Mouse (Mus musculus) MN1 (cell line): Measurements from ENCODE around the gene Rnf215.
"Not testable (repeated sequence)": the region's sequence is repeated elsewhere in the genome, so short reads cannot be mapped to it uniquely, and the experiment has no call there.

ENCODE experiments used
- DNase-seq: peaks from one replicate; pipeline ENCODE4 v3.0.0-alpha.2; 2016; ENCODE audit warnings: low spot score

The Rnf215 gene

DNA sequence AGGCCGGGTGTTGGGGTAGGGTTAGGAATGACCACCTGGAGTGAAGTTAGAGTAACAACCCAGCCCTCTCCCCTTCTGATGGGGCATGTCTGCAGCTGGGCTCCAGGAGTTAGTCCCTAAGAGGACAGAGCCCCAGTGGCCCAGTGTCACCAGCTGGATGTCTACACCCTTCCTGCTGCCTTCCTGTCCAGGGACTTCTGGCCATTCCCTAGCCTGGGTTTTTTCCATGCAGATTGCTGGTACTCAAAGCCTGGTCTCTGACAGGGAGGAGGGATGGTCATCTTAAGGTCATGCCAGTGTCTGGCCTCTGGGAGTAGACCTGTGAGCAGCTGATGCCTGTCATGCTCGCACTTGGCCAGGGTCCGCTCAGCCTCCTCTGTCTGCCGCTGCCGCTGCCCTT lies 13.1 kb downstream of the Rnf215 start:
- no peak for DNase-seq

DNA sequence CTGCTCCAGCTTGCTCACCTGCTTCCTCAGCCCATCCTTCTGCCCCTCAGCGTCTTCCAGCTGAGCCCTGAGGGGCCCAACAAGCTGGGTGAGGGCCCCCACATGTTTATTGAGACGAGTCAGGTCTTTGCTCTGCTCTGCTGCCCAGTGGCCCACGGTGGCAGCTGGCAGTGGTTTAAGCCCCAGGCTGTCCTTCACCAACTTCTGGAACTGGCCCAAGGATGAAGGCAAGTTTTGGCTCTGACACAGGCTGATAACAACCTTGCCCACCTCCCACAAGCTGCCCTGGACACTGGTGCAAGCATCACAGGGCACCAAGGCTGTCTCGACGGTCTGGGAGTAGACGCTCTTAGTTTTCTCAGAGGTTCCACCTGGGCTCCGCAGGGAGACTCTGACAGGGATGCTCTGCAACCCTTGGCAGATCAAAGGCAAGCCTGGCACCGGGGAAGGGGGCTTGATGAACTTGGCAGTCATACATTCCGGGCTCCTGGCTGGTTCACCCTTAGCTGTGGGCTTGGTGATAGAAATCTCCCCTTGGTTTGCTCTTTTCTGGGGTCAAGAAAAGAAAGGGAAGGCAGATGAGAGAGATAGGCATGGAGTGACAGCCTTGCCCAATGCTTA lies 13.6 kb downstream of the Rnf215 start:
- no peak for DNase-seq

GRCm38 (mm10) chr11:4149886-4150285 lies 14.9 kb downstream of the Rnf215 start:
- DNase-seq: no peak

DNA sequence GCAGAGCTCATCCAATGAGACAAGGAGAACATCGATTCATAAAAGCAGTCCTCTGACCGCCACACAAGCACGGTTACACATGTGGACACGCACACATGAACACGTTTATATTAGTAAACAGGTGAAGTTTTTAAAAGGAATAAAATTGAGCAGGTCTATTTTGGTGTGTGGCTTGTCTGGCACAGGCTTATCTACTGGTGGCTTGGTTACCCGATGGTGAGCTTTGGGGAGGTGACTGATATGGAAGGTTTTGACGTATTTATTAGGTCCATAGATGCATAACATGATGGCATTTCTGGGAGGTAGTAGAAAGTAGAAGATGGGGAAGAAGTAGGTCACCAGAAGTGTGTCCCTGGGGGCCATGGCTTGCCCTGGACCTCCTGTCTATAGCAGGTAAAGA lies 18.7 kb downstream of the Rnf215 start:
- no peak for DNase-seq

DNA sequence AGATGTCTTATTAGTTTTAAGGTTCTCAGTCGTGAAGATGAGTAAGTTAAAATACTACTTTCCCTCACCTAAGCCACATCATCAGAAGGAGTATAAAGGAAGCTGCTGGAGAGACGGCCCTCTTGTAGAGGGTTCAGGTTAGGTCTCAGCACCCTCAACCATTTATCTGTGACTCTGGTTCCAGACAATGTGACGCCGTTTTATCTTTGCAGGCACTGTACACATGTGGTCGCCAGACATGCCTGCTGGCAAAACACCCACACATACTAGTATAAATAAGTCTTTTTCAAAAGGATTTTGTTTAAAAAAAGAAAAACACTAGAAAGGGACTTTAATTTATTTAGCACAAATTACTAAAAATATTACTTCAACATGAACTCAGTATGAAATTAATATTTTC lies 20.6 kb downstream of the Rnf215 start:
- DNase-seq: no peak

- no peak for DNase-seq
Measured at GRCm38 (mm10) chr11:4158676-4159075, 23.7 kb downstream of the Rnf215 start.

DNA sequence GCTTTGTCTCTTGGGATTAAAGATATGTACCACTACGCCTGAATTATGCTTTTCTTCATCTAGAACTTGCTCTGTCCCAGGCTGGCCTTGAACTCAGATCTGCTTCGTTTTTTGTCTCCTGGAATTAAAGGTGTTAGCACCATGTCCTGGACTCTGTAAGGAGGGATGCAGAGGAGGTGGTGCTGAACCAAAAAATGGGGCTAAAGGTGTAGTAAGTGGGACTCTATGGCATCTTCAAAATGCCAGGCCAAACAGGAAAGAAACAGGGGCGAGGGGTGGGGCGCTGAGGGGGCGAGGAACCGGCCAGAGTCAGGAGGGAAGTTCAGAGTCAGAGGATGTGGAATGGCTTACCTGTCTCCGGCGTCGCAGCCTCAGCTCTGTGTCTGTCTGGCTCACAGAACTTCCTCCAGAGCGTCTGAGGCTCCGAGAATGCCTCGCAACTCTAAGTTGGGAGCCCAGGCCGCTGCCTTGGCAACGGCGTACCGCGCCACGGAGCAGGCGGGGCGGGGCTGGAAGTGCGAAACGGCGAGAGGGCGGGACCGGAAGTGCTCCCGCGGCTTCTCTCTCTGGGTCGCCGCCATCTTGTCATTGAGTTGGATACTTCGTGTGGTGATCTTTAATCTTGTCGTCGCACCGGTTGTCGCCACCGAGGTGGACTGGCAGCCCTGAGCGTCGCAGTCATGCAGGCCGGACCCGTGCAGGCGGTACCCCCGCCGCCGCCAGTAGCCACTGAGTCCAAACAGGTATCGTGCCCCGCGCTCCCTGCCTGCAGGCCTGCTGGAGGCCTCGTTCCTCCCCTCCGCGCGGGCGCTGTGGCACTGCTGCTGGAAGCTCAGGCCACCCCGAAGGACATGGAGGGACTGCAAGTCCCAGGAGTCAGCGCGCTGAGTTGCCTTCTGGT lies 25.1 kb downstream of the Rnf215 start, which contains the start of the genes Ccdc157 and Sf3a1:
Gene Ccdc157, minus strand, starts transcription at position 486 of the 901 bp plus-strand sequence.
Gene Sf3a1, plus strand, starts transcription at position 543 of the 901 bp plus-strand sequence.
- peak; percentile 97 for DNase-seq

GRCm38 (mm10) chr11:4160758-4161480 lies 25.9 kb downstream of the Rnf215 start:
- DNase-seq: no peak

DNA sequence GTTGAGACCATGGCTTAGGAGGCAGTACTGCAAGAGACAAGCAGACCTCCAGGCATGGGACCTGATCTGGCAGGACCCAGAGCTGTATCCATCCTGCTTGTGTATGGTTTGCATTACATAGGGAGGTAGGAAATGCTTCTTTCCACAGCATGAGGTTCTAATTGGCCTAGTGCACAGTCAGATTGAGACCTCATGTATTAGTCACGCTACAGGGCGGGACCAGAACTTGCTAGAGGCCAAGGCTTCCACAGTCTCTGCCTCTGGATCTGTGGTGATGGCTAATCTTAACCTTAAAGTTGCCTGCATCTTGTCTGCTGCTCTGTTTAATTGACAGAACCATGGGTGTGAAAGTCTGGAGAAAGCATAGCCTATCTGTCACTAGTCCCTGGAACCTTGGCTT lies 29.7 kb downstream of the Rnf215 start:
- peak; percentile 59 for DNase-seq

DNA sequence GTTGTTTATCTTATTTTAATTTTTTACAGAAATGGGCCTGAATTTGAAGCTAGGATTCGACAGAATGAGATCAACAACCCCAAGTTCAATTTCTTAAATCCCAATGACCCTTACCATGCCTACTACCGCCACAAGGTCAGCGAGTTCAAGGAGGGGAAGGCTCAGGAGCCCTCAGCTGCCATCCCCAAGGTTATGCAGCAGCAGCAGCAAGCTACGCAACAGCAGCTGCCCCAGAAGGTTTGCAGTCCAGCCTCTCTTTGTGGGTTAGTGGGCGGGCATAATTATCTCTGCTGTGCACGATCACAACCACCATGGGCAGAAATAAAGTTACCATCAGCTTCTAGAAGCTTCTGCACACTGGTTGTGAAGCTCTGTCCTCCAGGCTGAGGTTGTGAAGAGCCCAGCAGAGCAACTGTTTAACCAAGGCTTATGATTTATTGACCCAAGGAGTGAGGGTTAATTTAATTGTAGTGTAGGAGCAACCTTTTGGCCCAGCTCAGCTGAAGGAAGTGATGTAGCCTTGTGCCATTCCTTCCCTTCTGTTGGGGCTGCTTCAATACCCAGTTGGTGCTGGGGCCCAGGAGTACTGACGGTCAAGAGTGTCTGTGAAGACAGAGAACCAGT lies 31.6 kb downstream of the Rnf215 start:
- no peak for DNase-seq

GRCm38 (mm10) chr11:4174586-4174985 lies 39.6 kb downstream of the Rnf215 start:
- DNase-seq: no peak

GRCm38 (mm10) chr11:4177716-4178115 lies 42.7 kb downstream of the Rnf215 start:
- no peak for DNase-seq

DNA sequence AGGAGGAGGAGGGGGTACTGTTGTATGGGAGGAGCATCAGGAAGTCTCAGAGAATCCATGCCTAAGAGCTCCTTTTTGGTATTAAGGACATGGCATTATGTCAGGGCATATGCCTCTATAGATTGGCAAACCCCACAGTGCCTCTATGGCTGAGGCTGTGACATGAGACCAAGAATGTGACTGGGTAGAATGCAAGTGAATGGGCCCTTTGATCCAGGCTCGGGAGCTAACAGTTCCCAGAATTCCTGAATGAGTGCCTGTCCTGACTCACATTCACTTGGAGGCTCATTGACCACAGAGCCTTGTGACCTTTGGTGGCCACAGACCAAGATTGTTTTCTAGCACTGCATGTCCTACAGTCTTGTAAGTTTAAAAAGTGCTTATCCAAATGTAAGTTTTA lies 47.1 kb downstream of the Rnf215 start:
- no peak for DNase-seq

DNA sequence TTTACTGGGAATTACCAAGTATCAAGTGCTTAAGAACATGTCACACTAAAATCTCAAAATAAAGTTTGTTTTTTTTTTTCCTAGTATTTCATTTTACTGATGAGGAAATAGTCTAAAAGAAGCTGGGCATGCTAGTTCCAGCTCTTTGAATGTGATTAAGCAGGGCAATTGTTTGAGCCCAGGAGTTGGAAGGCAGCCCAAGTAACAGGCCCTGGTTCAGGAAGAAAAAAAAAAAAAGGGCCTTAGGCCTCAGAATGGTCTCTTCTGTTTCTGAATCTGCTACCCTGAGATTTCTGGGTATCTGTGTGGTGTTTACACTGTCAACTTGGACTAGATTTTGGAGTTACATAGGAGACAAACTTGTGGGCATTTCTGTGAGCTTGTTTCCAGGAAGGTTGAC lies 48.5 kb downstream of the Rnf215 start:
- peak; percentile 60 for DNase-seq

DNA sequence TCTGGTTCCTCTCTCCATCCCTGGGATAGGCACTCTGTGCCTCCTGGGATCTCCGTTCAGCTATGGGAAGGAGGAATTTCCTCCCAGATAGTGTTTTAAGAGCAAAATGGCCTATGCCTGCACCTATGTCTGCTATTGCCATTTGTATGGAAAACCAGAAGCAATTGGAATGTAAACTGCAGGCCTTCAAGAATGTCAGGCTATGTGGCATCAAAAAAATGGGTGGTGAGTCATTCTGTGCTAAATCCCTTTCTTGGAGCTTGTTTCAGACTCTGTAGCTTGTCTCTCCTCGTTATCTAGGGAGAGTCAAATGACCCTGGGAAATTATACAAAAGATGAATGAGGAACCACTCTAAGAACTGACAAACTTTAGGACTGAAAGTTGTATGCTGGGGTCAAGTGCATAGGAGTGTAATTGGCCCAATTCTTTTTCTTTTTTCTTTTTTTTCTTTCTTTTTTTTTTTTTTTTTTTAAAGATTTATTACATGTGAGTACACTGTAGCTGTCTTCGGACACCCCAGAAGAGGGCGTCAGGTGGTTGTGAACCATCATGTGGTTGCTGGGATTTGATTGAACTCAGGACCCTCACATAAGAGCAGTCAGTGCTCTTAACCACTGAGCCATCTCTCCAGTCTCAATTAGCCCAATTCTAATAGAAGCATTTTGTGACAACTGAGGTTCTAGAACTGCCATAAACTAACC lies 49.4 kb downstream of the Rnf215 start:
- peak; percentile 70 for DNase-seq

DNA sequence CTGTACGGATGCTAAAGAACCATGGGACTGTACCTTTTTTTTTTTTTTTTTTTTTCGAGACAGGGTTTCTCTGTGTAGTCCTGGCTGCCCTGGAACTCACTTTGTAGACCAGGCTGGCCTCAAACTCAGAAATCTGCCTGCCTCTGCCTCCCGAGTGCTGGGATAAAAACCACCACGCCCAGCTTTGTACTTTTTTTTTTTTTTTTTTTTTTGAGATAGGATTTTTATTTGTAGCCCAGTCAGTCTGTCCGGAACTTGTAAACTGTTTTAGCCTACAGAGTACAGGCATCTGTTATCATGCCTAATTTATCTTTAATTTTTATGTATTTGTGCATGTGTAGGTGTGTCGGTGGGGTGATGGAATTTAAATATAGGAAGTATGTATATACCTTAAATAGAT lies 50.5 kb downstream of the Rnf215 start:
- not testable (repeated sequence) for DNase-seq

GRCm38 (mm10) chr11:4186486-4187317 lies 51.7 kb downstream of the Rnf215 start, which contains the start of gene Tbc1d10a:
TSS of gene Tbc1d10a (plus strand) at chr11:4186789.
- DNase-seq: peak; percentile 99

DNA sequence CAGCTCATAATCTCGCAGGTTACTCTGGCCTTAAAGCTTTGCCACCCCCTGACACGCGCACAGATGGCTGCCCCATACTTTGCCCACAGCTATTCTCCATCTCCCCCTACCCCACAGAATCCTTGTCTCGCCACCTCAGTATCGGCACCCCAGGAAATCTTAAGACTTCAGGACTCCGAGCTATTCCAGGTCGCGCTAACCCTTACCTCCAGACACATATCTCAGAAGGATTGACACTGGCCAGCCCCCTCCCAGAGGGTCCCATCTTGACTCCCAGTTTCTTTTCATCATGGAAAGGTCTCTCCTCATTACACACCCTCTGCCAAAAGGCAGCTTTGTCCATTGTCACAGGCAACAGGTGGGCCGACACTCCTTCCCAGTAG lies 52.3 kb downstream of the Rnf215 start:
- DNase-seq: no peak

DNA sequence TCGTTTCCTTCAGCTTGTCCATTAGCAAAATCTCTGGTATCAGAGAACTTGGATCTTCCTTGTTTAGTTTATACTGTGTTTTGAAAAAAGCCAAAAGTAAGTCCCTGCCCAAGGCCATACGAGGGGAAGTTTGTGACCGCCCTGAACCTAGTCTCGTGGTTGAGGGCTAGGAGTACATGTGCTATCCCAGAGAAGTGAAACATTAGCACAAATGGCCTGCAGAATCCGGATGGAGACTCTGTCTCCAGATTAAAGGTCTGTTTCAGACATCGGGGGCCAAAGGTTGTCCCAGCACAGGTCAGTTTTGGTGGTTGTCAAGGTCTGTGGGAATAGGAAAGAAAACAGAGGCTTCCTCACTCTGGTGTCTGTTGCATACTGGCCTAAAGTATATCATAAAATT lies 54.2 kb downstream of the Rnf215 start:
- DNase-seq: no peak

DNA sequence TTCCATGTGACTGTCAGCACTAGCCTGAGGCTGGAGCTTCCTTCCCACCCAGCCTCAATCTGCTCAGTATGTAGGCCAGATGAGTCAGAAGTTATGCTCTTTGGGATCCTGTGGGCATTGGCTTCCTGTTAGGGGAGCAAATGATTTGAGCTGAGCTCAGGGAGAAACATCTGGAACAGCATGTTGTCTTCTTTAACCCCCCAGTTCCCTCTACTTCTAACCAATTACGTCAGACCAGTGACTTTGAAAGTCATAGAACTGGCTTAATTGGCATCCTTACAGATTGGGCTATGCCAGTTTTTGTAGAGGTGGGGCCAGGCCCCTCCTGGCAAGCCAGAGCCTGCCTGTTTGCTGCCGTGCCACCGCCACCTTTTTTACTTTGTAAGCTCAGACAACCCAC lies 55.7 kb downstream of the Rnf215 start:
- DNase-seq: peak; percentile 51
